Mouse (Mus musculus) limb, embryonic 13.5 days (tissue): Measurements from ENCODE around the gene Tnnc2. TPM values are rescaled to one million over a fixed set of nuclear protein-coding genes. Genes with fewer than 3 reads are reported as not detected.
A peak's percentile ranks its signal among the peaks of the same experiment; 100 is the strongest.

ENCODE experiments used
- ATAC-seq: fragments of 200-750 bp; cut with Nextera tagmentation; 2 replicates; pipeline ENCODE4 v1.8.0; 2017; ENCODE audit warnings: low read depth, moderate number of reproducible peaks, moderate TSS enrichment; ENCODE audit not compliant: low FRiP score
- H3K27ac ChIP-seq: fragments of 300-500 bp; sonication (generic); 2 replicates; pipeline ENCODE4 v1.5.1; 2015; ENCODE audit warnings: inconsistent platforms, mild to moderate bottlenecking, moderate library complexity
- H3K27me3 ChIP-seq: fragments of 300-500 bp; sonication (generic); 2 replicates; pipeline ENCODE4 v1.6.1; 2015; ENCODE audit warnings: mild to moderate bottlenecking, inconsistent platforms
- H3K36me3 ChIP-seq: fragments of 300-500 bp; sonication (generic); 2 replicates; pipeline ENCODE4 v1.6.1; 2015; ENCODE audit warnings: inconsistent platforms, mild to moderate bottlenecking, moderate library complexity
- H3K4me1 ChIP-seq: fragments of 300-500 bp; sonication (generic); 2 replicates; pipeline ENCODE4 v1.6.1; 2015; ENCODE audit warnings: inconsistent platforms
- H3K4me2 ChIP-seq: fragments of 300-500 bp; sonication (generic); replicated peaks from 2 replicates; pipeline ENCODE4 v1.6.1; 2015; ENCODE audit warnings: inconsistent platforms, mild to moderate bottlenecking, moderate library complexity
- H3K4me3 ChIP-seq: fragments of 300-500 bp; sonication (generic); 2 replicates; pipeline ENCODE4 v1.5.1; 2015; ENCODE audit warnings: moderate library complexity, mild to moderate bottlenecking, inconsistent platforms
- H3K9ac ChIP-seq: fragments of 300-500 bp; sonication (generic); 2 replicates; pipeline ENCODE4 v1.6.1; 2015; ENCODE audit warnings: mild to moderate bottlenecking, inconsistent platforms
- H3K9me3 ChIP-seq: fragments of 300-500 bp; sonication (generic); 2 replicates; pipeline ENCODE4 v1.6.1; 2016; ENCODE audit warnings: inconsistent platforms
- WGBS: fragments of 180-500 bp; shearing (Covaris S2); methylation state at CpG from one replicate; pipeline ENCODE4 v1.1.7; 2015; 5-methylcytosine and 5-hydroxymethylcytosine counted together
- polyA plus RNA-seq: library from polyadenylated mRNA; unstranded; fragments of >200 nt; fragmentation: Nextera tagmentation; extraction: Ambion mirVana; gene quantifications from 2 replicates; pipeline ENCODE4 v1.2.1, GENCODE M21; 2015

The Tnnc2 gene
- polyA plus RNA-seq, 1 experiment from 2014 or later: 190 TPM

GRCm38 (mm10) chr2:164793236-164793635 is 13.5 kb upstream of the Tnnc2 start:
- no peaks in the 10 kb centered on the region for H3K27me3 ChIP-seq
- peaks cover 76% of the 10 kb centered on the region for H3K36me3 ChIP-seq
- H3K4me1 ChIP-seq: no peaks in the 10 kb centered on the region
- H3K4me3 ChIP-seq: no peak overlapping the region
- no peak overlapping the region for H3K4me2 ChIP-seq
- no peak for ATAC-seq
- WGBS: 89% methylated on average over 3 of the region's 3 CpGs
- no peak overlapping the region for H3K27ac ChIP-seq
- no peaks in the 10 kb centered on the region for H3K9me3 ChIP-seq
- H3K9ac ChIP-seq: no peak overlapping the region

GRCm38 (mm10) chr2:164792400-164793190 is 12.8 kb upstream of the Tnnc2 start:
- Histone ChIP-seq H3K9ac (no peak overlapping the region), H3K4me1 (no peaks in the 10 kb centered on the region), H3K4me3 (no peak overlapping the region), H3K9me3 (no peaks in the 10 kb centered on the region), H3K36me3 (peaks cover 72% of the 10 kb centered on the region), H3K27ac (no peak overlapping the region), H3K4me2 (no peak overlapping the region), H3K27me3 (no peaks in the 10 kb centered on the region)
- ATAC-seq: no peak
- 93% methylated on average over 12 of the region's 12 CpGs for WGBS

- no peak overlapping the region for H3K4me2 ChIP-seq
- no peak for ATAC-seq
- WGBS: 92% methylated on average over 18 of the region's 18 CpGs
- H3K9me3 ChIP-seq: no peaks in the 10 kb centered on the region
- no peak overlapping the region for H3K27ac ChIP-seq
- H3K9ac ChIP-seq: no peak overlapping the region
- no peak overlapping the region for H3K4me3 ChIP-seq
- no peaks in the 10 kb centered on the region for H3K27me3 ChIP-seq
- H3K4me1 ChIP-seq: peaks cover 5% of the 10 kb centered on the region
- peaks cover 69% of the 10 kb centered on the region for H3K36me3 ChIP-seq
Measured at GRCm38 (mm10) chr2:164791841-164792261, 12.1 kb upstream of the Tnnc2 start.

GRCm38 (mm10) chr2:164790451-164790850 is 10.7 kb upstream of the Tnnc2 start:
- H3K9me3 ChIP-seq: no peaks in the 10 kb centered on the region
- H3K27me3 ChIP-seq: no peaks in the 10 kb centered on the region
- ATAC-seq: no peak

GRCm38 (mm10) chr2:164788411-164788810 is 8.6 kb upstream of the Tnnc2 start:
- Histone ChIP-seq H3K4me2 (0 out of 2 replicates have a peak overlapping the region, but pooled peaks have one; percentile 3), H3K9me3 (no peaks in the 10 kb centered on the region), H3K4me3 (no peak overlapping the region), H3K4me1 (peaks cover 18% of the 10 kb centered on the region), H3K27me3 (no peaks in the 10 kb centered on the region), H3K36me3 (peaks cover 42% of the 10 kb centered on the region), H3K27ac (no peak overlapping the region), H3K9ac (peak overlapping the region; percentile 4; the same call in 1 of the 2 replicates)
- no peak for ATAC-seq
- 69% methylated on average over 4 of the region's 4 CpGs for WGBS

More at GRCm38 (mm10) chr2:164790451-164790850, 10.7 kb upstream of the Tnnc2 start:
- H3K4me3 ChIP-seq: no peak overlapping the region
- H3K27ac ChIP-seq: no peak overlapping the region
- H3K4me1 ChIP-seq: peaks cover 11% of the 10 kb centered on the region
- no peak overlapping the region for H3K4me2 ChIP-seq
- peaks cover 55% of the 10 kb centered on the region for H3K36me3 ChIP-seq
- no peak overlapping the region for H3K9ac ChIP-seq
- 82% methylated on average over 4 of the region's 4 CpGs for WGBS

- Histone ChIP-seq H3K4me3 (no peak overlapping the region; the same call in 1 of the 2 replicates), H3K27ac (no peak overlapping the region), H3K9ac (no peak overlapping the region), H3K36me3 (peaks cover 36% of the 10 kb centered on the region), H3K27me3 (no peaks in the 10 kb centered on the region), H3K4me2 (peak overlapping the region; percentile 11; the same call in 1 of the 2 replicates), H3K9me3 (no peaks in the 10 kb centered on the region), H3K4me1 (peaks cover 18% of the 10 kb centered on the region)
- ATAC-seq: no peak
- 85% methylated on average over 10 of the region's 10 CpGs for WGBS
Measured at GRCm38 (mm10) chr2:164787779-164788178, 8.0 kb upstream of the Tnnc2 start.

- no peak overlapping the region for H3K9ac ChIP-seq
- no peak for ATAC-seq
Measured at GRCm38 (mm10) chr2:164787032-164787431, 7.3 kb upstream of the Tnnc2 start.

GRCm38 (mm10) chr2:164786388-164786885 is 6.7 kb upstream of the Tnnc2 start:
- Histone ChIP-seq H3K36me3 (peaks cover 22% of the 10 kb centered on the region), H3K27me3 (no peaks in the 10 kb centered on the region)

More at GRCm38 (mm10) chr2:164787032-164787431, 7.3 kb upstream of the Tnnc2 start:
- WGBS: 83% methylated on average over 3 of the region's 3 CpGs
- Histone ChIP-seq H3K4me1 (peaks cover 18% of the 10 kb centered on the region), H3K36me3 (peaks cover 28% of the 10 kb centered on the region), H3K9me3 (no peaks in the 10 kb centered on the region), H3K4me3 (peak overlapping the region; percentile 70), H3K27ac (no peak overlapping the region; the same call in 1 of the 2 replicates), H3K4me2 (peak overlapping the region; percentile 80), H3K27me3 (no peaks in the 10 kb centered on the region)

GRCm38 (mm10) chr2:164785481-164786387 is 6.0 kb upstream of the Tnnc2 start, which contains the start of gene Snx21:
Snx21 (plus strand) TSS chr2:164785823.
- WGBS: under 1% methylated on average over 70 of the region's 89 CpGs
- Histone ChIP-seq H3K27me3 (no peaks in the 10 kb centered on the region), H3K4me2 (peak within 1 kb of the TSS; percentile 80), H3K36me3 (peaks cover 15% of the 10 kb centered on the region), H3K4me3 (peak within 1 kb of the TSS; percentile 70), H3K4me1 (peaks cover 18% of the 10 kb centered on the region), H3K27ac (peak within 1 kb of the TSS; percentile 84), H3K9me3 (no peaks in the 10 kb centered on the region), H3K9ac (peak within 1 kb of the TSS; percentile 82)
- peak; percentile 86 for ATAC-seq

More at GRCm38 (mm10) chr2:164786388-164786885, 6.7 kb upstream of the Tnnc2 start:
- H3K9ac ChIP-seq: peak overlapping the region; percentile 82
- no peaks in the 10 kb centered on the region for H3K9me3 ChIP-seq
- peaks cover 18% of the 10 kb centered on the region for H3K4me1 ChIP-seq
- 6% methylated on average over 15 of the region's 15 CpGs for WGBS
- H3K4me3 ChIP-seq: peak overlapping the region; percentile 70
- peak; percentile 25 for ATAC-seq
- H3K27ac ChIP-seq: peak overlapping the region; percentile 69
- peak overlapping the region; percentile 80 for H3K4me2 ChIP-seq

- 4% methylated on average over 7 of the region's 7 CpGs for WGBS
- peaks cover 9% of the 10 kb centered on the region for H3K36me3 ChIP-seq
- peaks cover 18% of the 10 kb centered on the region for H3K4me1 ChIP-seq
- peak overlapping the region; percentile 70 for H3K4me3 ChIP-seq
- H3K9me3 ChIP-seq: no peaks in the 10 kb centered on the region
- H3K4me2 ChIP-seq: peak overlapping the region; percentile 80
- peak overlapping the region; percentile 82 for H3K9ac ChIP-seq
- H3K27ac ChIP-seq: peak overlapping the region; percentile 84; the same call in 1 of the 2 replicates
- no peak for ATAC-seq
- H3K27me3 ChIP-seq: no peaks in the 10 kb centered on the region
Measured at GRCm38 (mm10) chr2:164784869-164785420, 5.2 kb upstream of the Tnnc2 start.

GRCm38 (mm10) chr2:164783926-164784581 is 4.3 kb upstream of the Tnnc2 start:
- no peak overlapping the region for H3K4me2 ChIP-seq
- H3K36me3 ChIP-seq: peaks cover 6% of the 10 kb centered on the region
- H3K9ac ChIP-seq: no peak overlapping the region
- no peak overlapping the region for H3K4me3 ChIP-seq
- WGBS: 76% methylated on average over 7 of the region's 7 CpGs
- H3K9me3 ChIP-seq: no peaks in the 10 kb centered on the region
- H3K27ac ChIP-seq: no peak overlapping the region
- no peaks in the 10 kb centered on the region for H3K27me3 ChIP-seq
- H3K4me1 ChIP-seq: peaks cover 18% of the 10 kb centered on the region
- no peak for ATAC-seq
